Mouse (Mus musculus): ENCODE data around the gene Frmd4a.
"Not testable (repeated sequence)": the region's sequence is repeated elsewhere in the genome, so short reads cannot be mapped to it uniquely, and the experiment has no call there.

The Frmd4a gene

DNA sequence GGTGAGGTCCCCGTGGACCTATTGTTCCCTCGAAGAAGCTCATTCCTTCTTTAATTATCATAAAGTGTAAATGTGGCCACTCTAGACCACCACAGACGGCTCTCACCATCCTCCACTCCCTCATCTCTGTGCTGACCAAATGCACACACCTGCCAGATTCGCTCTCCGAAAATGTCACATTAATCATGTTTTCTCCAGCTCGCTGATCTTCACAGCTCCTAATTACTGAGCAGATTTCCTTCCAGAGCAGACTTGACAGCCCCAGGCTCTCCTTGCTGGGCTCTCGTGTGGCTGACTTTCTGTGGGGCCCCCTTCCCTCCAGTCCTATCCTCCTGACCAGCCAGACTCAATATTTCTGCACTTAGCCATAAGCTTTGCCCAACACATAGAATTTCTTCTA, 191.7 kb downstream of the Frmd4a start:
- no peak for DNase-seq (ENCODE audit: low read depth)

GRCm38 (mm10) chr2:4222497-4222828, 204.9 kb downstream of the Frmd4a start:
- DNase-seq (ENCODE audit: low read depth) = no peak

- DNase-seq (ENCODE audit: low read depth) = no peak
Measured at GRCm38 (mm10) chr2:4223316-4223715, 205.8 kb downstream of the Frmd4a start.

- DNase-seq (ENCODE audit: low read depth) = no peak
Measured at GRCm38 (mm10) chr2:4226941-4227558, 209.5 kb downstream of the Frmd4a start.

DNA sequence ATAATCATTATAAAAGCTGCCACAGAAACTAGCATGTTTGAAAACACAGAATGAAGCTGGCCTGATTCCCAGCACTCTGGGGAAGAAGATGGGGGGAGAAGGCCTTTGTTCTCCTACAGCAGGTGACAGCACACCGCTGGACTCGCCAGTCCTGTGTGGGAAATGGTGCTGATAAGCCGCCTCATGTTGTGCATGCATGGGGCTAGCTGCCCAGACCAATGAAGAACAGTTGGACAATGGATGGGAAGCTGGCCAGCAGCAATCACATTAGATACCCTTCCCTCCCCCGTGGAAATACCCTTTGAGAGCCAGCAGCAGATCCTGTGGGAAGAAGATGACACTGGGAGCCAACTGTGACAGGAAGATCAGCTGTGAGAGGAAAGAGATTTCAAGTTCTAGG, 210.0 kb downstream of the Frmd4a start:
- no peak for DNase-seq (ENCODE audit: low read depth)

DNA sequence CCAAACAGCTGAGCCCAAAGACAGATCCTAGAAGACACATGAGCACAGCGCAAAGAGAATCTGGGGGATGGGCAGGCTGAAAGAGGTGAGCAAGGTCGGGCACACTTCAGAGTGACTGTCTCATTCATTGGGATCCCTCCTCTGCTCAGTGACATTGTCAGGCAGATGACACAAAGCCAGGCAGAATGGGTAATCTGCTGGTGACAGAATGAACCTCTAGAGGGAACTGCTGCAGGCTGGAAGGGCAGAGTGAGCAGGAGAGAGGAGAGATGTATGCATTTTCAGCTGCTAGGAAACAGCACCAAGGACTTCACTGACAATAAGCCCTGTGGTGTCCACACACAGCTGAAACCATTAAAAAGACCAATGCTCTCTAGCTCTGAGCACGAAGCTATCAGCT, 211.0 kb downstream of the Frmd4a start:
- no peak for DNase-seq (ENCODE audit: low read depth)

- DNase-seq (ENCODE audit: low read depth) = no peak
Measured at GRCm38 (mm10) chr2:4232335-4232734, 214.8 kb downstream of the Frmd4a start.

- no peak for DNase-seq (ENCODE audit: low read depth)
Measured at GRCm38 (mm10) chr2:4232761-4233322, 215.3 kb downstream of the Frmd4a start.

DNA sequence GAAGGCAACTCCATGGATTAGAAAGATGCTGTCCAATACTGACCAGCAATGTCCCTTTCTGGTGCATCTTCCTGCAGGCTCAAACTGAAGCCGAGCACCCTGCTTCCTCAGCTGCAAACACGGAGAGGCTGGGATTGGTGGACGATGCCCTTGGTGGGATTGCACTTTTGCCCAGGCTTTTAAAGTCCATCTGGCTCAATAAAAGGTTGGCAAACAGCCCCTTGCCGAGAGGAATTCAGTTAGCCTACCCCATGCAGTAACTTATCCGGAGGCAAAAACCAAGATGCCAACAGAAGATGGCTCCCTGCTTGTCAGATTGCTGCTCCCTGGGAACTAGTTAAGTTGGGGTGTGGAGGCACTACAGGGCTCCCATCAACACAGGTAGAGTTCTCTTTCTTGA, 220.2 kb downstream of the Frmd4a start:
- no peak for DNase-seq (ENCODE audit: low read depth)

- no peak for DNase-seq (ENCODE audit: low read depth)
Measured at GRCm38 (mm10) chr2:4249723-4250122, 232.2 kb downstream of the Frmd4a start.

GRCm38 (mm10) chr2:4252541-4253291, 235.2 kb downstream of the Frmd4a start:
- DNase-seq (ENCODE audit: low read depth) = no peak

- DNase-seq (ENCODE audit: low read depth) = peak; percentile 2
Measured at GRCm38 (mm10) chr2:4253348-4253747, 235.8 kb downstream of the Frmd4a start.

DNA sequence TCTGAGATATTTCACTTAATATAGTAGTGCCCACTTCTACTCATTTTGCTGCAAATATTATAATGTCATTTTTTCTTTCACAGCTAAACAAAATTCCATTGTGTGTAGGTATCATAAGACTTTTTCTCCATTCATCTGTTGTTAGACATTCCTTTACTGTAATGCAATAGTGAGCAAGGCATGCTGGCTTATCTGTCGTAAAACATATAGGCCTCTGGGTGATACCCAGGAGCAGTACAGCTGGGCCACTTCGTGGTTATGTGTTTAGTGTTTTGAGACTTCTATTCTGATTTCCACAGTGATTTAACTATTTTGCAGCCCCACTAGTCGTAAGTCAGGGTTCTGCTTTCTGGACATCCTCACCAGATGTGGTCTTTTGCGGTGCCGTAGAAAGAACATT, 236.6 kb downstream of the Frmd4a start:
- no peak for DNase-seq (ENCODE audit: low read depth)

DNA sequence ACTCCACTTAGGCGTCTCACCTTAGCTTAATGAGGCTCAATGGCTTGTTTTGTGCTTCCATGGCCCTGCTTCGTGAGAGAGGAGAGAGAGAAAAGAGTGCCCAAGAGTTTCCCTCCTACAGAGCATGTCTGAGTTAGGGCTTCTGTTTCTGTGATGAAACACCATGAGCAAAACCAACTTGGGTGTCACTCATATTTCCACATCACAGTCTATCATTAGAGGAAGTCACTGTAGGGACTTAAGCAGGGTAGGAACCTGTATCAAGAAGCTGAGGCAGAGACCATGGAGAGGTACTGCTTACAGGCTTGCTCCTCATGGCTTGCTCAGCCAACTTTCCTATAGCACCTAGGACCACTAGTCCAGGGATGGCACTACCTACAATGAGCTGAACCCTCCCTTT, 238.7 kb downstream of the Frmd4a start:
- peak; percentile 11 for DNase-seq (ENCODE audit: low read depth)

GRCm38 (mm10) chr2:4257604-4258003, 240.1 kb downstream of the Frmd4a start:
- DNase-seq (ENCODE audit: low read depth) = no peak

GRCm38 (mm10) chr2:4258803-4259202, 241.3 kb downstream of the Frmd4a start:
- not testable (repeated sequence) for DNase-seq (ENCODE audit: low read depth)

- DNase-seq (ENCODE audit: low read depth) = no peak
Measured at GRCm38 (mm10) chr2:4260324-4261058, 243.0 kb downstream of the Frmd4a start.

GRCm38 (mm10) chr2:4262667-4263066, 245.2 kb downstream of the Frmd4a start:
- DNase-seq (ENCODE audit: low read depth) = no peak

DNA sequence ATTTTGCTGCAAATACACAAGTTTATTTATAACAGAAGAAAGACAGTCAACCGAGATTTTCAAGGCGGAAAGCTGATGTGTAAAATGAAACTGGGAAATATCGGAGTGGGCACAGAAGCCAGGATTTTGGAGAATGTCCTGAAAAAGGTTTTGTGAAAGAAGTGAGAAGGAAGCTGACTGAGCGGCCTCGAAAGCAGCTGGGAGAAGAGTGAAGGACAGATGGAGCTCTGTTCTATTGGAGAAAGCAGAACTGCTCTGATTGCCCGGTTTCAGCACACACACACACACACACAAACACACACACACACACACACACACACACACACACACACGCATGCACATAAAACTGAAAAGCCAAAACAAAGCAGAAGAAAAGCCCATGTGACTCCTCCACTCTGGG, 249.9 kb downstream of the Frmd4a start:
- no peak for DNase-seq (ENCODE audit: low read depth)

DNA sequence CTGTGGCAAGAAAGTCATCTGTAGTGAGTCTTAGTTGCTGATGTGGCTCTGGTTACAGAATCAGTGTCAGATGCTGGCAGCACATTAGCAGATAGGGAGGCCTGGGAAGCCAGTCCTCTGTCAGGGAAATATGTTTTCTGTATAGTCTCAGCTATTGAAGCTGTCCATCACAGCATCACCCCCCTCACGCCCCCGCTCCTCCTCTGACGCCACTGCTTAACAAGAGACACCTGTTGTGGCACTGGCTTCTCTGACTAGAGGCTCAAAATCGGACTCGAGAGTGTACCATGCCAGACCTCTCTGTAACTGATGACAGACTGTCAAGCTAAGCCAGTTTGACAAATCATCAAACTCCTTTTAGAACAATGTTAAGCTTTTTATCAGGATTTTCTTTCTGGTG, 265.3 kb downstream of the Frmd4a start:
- no peak for DNase-seq (ENCODE audit: low read depth)

GRCm38 (mm10) chr2:4285693-4286291, 268.3 kb downstream of the Frmd4a start:
- DNase-seq (ENCODE audit: low read depth) = no peak

- no peak for DNase-seq (ENCODE audit: low read depth)
Measured at GRCm38 (mm10) chr2:4286390-4286901, 268.9 kb downstream of the Frmd4a start.
